Mouse (Mus musculus): ENCODE data around the gene Bace1. TPM values are rescaled to one million over a fixed set of nuclear protein-coding genes. Genes with fewer than 3 reads are reported as not detected.
A peak's percentile ranks its signal among the peaks of the same experiment; 100 is the strongest.

Bace1 gene
- polyA plus RNA-seq, 1 experiment from 2014 or later, result 17.8 TPM

- Histone ChIP-seq H3K9ac (ENCODE audit: low read depth, low read length) (peak within 1 kb of the TSS; percentile 95), H3K4me1 (ENCODE audit: control insufficient read depth, insufficient read depth, low read length) (peaks cover 7% of the 10 kb centered on the region; the same call in 1 of the 2 replicates), H3K36me3 (ENCODE audit: control insufficient read depth, insufficient read depth, low read length) (peaks cover 15% of the 10 kb centered on the region), H3K4me2 (ENCODE audit: low read depth, low read length) (peak within 1 kb of the TSS; percentile 85), H3K27ac (ENCODE audit: low read length) (peak within 1 kb of the TSS; percentile 98), H3K9me3 (ENCODE audit: control insufficient read depth, low read length) (no peaks in the 10 kb centered on the region), H3K4me3 (ENCODE audit: low read length) (peak within 1 kb of the TSS; percentile 91), H3K27me3 (replicated peaks; ENCODE audit: control insufficient read depth, insufficient read depth, low read length) (no peaks in the 10 kb centered on the region)
- under 1% methylated on average over 72 of the region's 80 CpGs for WGBS
- ATAC-seq, result peak; percentile 95
Measured at GRCm38 (mm10) chr9:45906355-45907077, 68.1 kb downstream of the Bace1 start, which contains the start of the genes Pcsk7 and Rnf214. Gene Pcsk7 (plus strand): TSS chr9:45906497. Gene Rnf214 (minus strand): TSS chr9:45906911.

GRCm38 (mm10) chr9:45907078-45907428 lies 68.7 kb downstream of the Bace1 start:
- ATAC-seq, result peak; percentile 35
- H3K9me3 ChIP-seq (ENCODE audit: control insufficient read depth, low read length), result no peaks in the 10 kb centered on the region
- no peaks in the 10 kb centered on the region for H3K27me3 ChIP-seq (replicated peaks; ENCODE audit: control insufficient read depth, insufficient read depth, low read length)
- H3K4me2 ChIP-seq (ENCODE audit: low read depth, low read length), result peak overlapping the region; percentile 85
- peak overlapping the region; percentile 98 for H3K27ac ChIP-seq (ENCODE audit: low read length)
- peaks cover 15% of the 10 kb centered on the region for H3K36me3 ChIP-seq (ENCODE audit: control insufficient read depth, insufficient read depth, low read length)
- H3K4me1 ChIP-seq (ENCODE audit: control insufficient read depth, insufficient read depth, low read length), result peaks cover 7% of the 10 kb centered on the region; the same call in 1 of the 2 replicates
- H3K9ac ChIP-seq (ENCODE audit: low read depth, low read length), result peak overlapping the region; percentile 95
- 0% methylated on average over 19 of the region's 19 CpGs for WGBS
- peak overlapping the region; percentile 91 for H3K4me3 ChIP-seq (ENCODE audit: low read length)

- 88% methylated on average over 3 of the region's 3 CpGs for WGBS
- no peak for ATAC-seq
- Histone ChIP-seq H3K9me3 (ENCODE audit: control insufficient read depth, low read length) (no peaks in the 10 kb centered on the region), H3K27me3 (replicated peaks; ENCODE audit: control insufficient read depth, insufficient read depth, low read length) (no peaks in the 10 kb centered on the region), H3K4me1 (ENCODE audit: control insufficient read depth, insufficient read depth, low read length) (peaks cover 7% of the 10 kb centered on the region; the same call in 1 of the 2 replicates), H3K9ac (ENCODE audit: low read depth, low read length) (no peak overlapping the region), H3K4me2 (ENCODE audit: low read depth, low read length) (no peak overlapping the region), H3K27ac (ENCODE audit: low read length) (no peak overlapping the region), H3K4me3 (ENCODE audit: low read length) (no peak overlapping the region), H3K36me3 (ENCODE audit: control insufficient read depth, insufficient read depth, low read length) (peaks cover 17% of the 10 kb centered on the region)
Measured at GRCm38 (mm10) chr9:45910995-45911394, 72.6 kb downstream of the Bace1 start.

GRCm38 (mm10) chr9:45911673-45912072 lies 73.3 kb downstream of the Bace1 start:
- H3K9me3 ChIP-seq (ENCODE audit: control insufficient read depth, low read length), result no peaks in the 10 kb centered on the region
- H3K36me3 ChIP-seq (ENCODE audit: control insufficient read depth, insufficient read depth, low read length), result peaks cover 17% of the 10 kb centered on the region
- no peak overlapping the region for H3K27ac ChIP-seq (ENCODE audit: low read length)
- no peak for ATAC-seq
- 66% methylated on average over 1 of the region's 1 CpGs for WGBS
- no peaks in the 10 kb centered on the region for H3K27me3 ChIP-seq (replicated peaks; ENCODE audit: control insufficient read depth, insufficient read depth, low read length)
- peaks cover 7% of the 10 kb centered on the region; the same call in 1 of the 2 replicates for H3K4me1 ChIP-seq (ENCODE audit: control insufficient read depth, insufficient read depth, low read length)
- no peak overlapping the region for H3K9ac ChIP-seq (ENCODE audit: low read depth, low read length)
- no peak overlapping the region for H3K4me3 ChIP-seq (ENCODE audit: low read length)
- no peak overlapping the region for H3K4me2 ChIP-seq (ENCODE audit: low read depth, low read length)

Other genes with a start within 250 kb of the Bace1 start
- 20.6 and 21.6 TPM in 2 replicates for gene Cep164, start 9.9 kb upstream of the Bace1 start, polyA plus RNA-seq (2015; fragmentation: Nextera tagmentation; extraction: Ambion mirVana)
- gene Pcsk7, start 67.9 kb downstream of the Bace1 start, polyA plus RNA-seq (2015; fragmentation: Nextera tagmentation; extraction: Ambion mirVana), result 22.2 and 23.8 TPM in 2 replicates
- 35.2 and 36.0 TPM in 2 replicates for gene Rnf214, start 68.3 kb downstream of the Bace1 start, polyA plus RNA-seq (2015; fragmentation: Nextera tagmentation; extraction: Ambion mirVana)
- 390 and 404 TPM in 2 replicates for gene Tagln, start 97.5 kb downstream of the Bace1 start, polyA plus RNA-seq (2015; fragmentation: Nextera tagmentation; extraction: Ambion mirVana)
- 33.4 and 37.2 TPM in 2 replicates for gene Sidt2, start 116.7 kb downstream of the Bace1 start, polyA plus RNA-seq (2015; fragmentation: Nextera tagmentation; extraction: Ambion mirVana)
- 123 and 137 TPM in 2 replicates for gene Pafah1b2, start 174.1 kb downstream of the Bace1 start, polyA plus RNA-seq (2015; fragmentation: Nextera tagmentation; extraction: Ambion mirVana)
- gene Sik3, start 174.2 kb downstream of the Bace1 start, polyA plus RNA-seq (2015; fragmentation: Nextera tagmentation; extraction: Ambion mirVana), result 5.1 and 5.2 TPM in 2 replicates

Data from intestine, embryonic 16.5 days (tissue).